ENCODE assay signal across 7 mouse cellular contexts in genomic region chr1:59669962-59670630, GRCm38 (mm10). TPM values are rescaled to one million over a fixed set of nuclear protein-coding genes. Genes with fewer than 3 reads are reported as not detected.
A peak's percentile ranks its signal among the peaks of the same experiment; 100 is the strongest.
DNase-seq lines count a peak whose midpoint lies in the region; ATAC-seq and TF ChIP-seq lines count a peak whose summit lies in the region.

No protein-coding gene starts in this region.

- ATAC-seq in heart, postnatal 0 days (ENCODE audit: insufficient read depth, low read depth): peak; percentile 44

- peak overlapping the region; percentile 73 for H3K27ac ChIP-seq in MEL (ENCODE audit: control insufficient read depth, low read depth, low read length)
- peak overlapping the region; percentile 27; the same call in 1 of the 2 replicates for H3K27ac ChIP-seq in embryonic fibroblast, embryonic 13.5 days (ENCODE audit: insufficient read depth, low read length)
- peak overlapping the region; percentile 94 for H3K27ac ChIP-seq in heart, postnatal 0 days (ENCODE audit: low read depth)

- TF ChIP-seq CTCF in MEL (IDR thresholded peaks at IDR 0.05 in 2 of 3, conservative IDR thresholded peaks at IDR 0.05 in 1 of 3; ENCODE audit: control insufficient read depth in 1 of 3, insufficient read depth in 1 of 3, low read depth in 2 of 3, low read length in 3 of 3, poor library complexity in 1 of 3, severe bottlenecking in 1 of 3): no peak
- no peak for TF ChIP-seq CTCF in embryonic fibroblast, embryonic 13.5 days (IDR thresholded peaks at IDR 0.05; ENCODE audit: borderline replicate concordance, insufficient read depth, low read length)
- no peak for TF ChIP-seq CTCF in heart, postnatal 0 days (IDR thresholded peaks at IDR 0.05; ENCODE audit: low read depth)

- peak overlapping the region; percentile 77 to 89 for H3K4me3 ChIP-seq in MEL (ENCODE audit: control insufficient read depth in 1 of 2, insufficient read depth in 1 of 2, low read depth in 2 of 2, low read length in 2 of 2)
- peak overlapping the region; percentile 77 for H3K4me3 ChIP-seq in embryonic fibroblast, embryonic 13.5 days (ENCODE audit: insufficient read depth, low read length)
- H3K4me3 ChIP-seq in heart, postnatal 0 days (ENCODE audit: low read depth, low read length): peak overlapping the region; percentile 94

- TF ChIP-seq POLR2A in MEL (IDR thresholded peaks at IDR 0.05; ENCODE audit: control insufficient read depth in 1 of 2, insufficient read depth in 1 of 2, low read depth in 1 of 2, low read length in 2 of 2, poor library complexity in 1 of 2): no peak
- no peak for TF ChIP-seq POLR2A in embryonic fibroblast, embryonic 13.5 days (IDR thresholded peaks at IDR 0.05; ENCODE audit: low read depth, low read length)

- peak overlapping the region; percentile 97 for H3K9ac ChIP-seq in MEL (ENCODE audit: control insufficient read depth, low read depth, low read length, poor library complexity, severe bottlenecking)
- H3K9ac ChIP-seq in heart, postnatal 0 days (replicated peaks; ENCODE audit: low read depth, low read length): peak overlapping the region; percentile 98

- H3K79me2 ChIP-seq in MEL (ENCODE audit: control insufficient read depth, insufficient read depth, low read length, poor library complexity): peaks cover 61% of the 10 kb centered on the region

- peak; percentile 79 for DNase-seq in MEL (ENCODE audit: low read depth, low spot score)
- DNase-seq in adrenal gland, postnatal 25 days: peak; percentile 32
- peak; percentile 26 for DNase-seq in heart, postnatal 0 days (ENCODE audit: low spot score)
- peak; percentile 43 to 64 for DNase-seq in kidney, postnatal 4 days
- peak; percentile 11 for DNase-seq in lung, postnatal 25 days (ENCODE audit: low spot score)
- DNase-seq in right cerebral cortex, postnatal 10 days (ENCODE audit: low spot score in 2 of 2): peak; percentile 27 to 46

- no peaks in the 10 kb centered on the region for H3K27me3 ChIP-seq in MEL (ENCODE audit: control insufficient read depth in 1 of 2, insufficient read depth in 2 of 2, low read length in 2 of 2)
- no peaks in the 10 kb centered on the region for H3K27me3 ChIP-seq in heart, postnatal 0 days (ENCODE audit: control insufficient read depth, insufficient read depth, low read length)

- peaks cover 0 to 20% of the 10 kb centered on the region in 2 experiments; a peak in 3 of 4 replicates for H3K36me3 ChIP-seq in MEL (ENCODE audit: control insufficient read depth in 1 of 2, insufficient read depth in 2 of 2, low read length in 2 of 2)
- 0 out of 2 replicates have a peak, but pooled peaks cover 4% of the 10 kb centered on the region for H3K36me3 ChIP-seq in heart, postnatal 0 days (replicated peaks; ENCODE audit: control insufficient read depth, insufficient read depth, low read length)

- TF ChIP-seq RAD21 in MEL (IDR thresholded peaks at IDR 0.05; ENCODE audit: low read depth, low read length): no peak

- H3K9me3 ChIP-seq in MEL (replicated peaks; ENCODE audit: insufficient read depth, low read length): no peaks in the 10 kb centered on the region
- H3K9me3 ChIP-seq in heart, postnatal 0 days (replicated peaks; ENCODE audit: control insufficient read depth, low read length): no peaks in the 10 kb centered on the region

- H3K4me1 ChIP-seq in MEL (ENCODE audit: control insufficient read depth in 1 of 2, insufficient read depth in 2 of 2, low read length in 2 of 2): peaks cover 5 to 6% of the 10 kb centered on the region in 2 experiments
- H3K4me1 ChIP-seq in embryonic fibroblast, embryonic 13.5 days (ENCODE audit: control insufficient read depth, insufficient read depth, low read length): no peaks in the 10 kb centered on the region
- peaks cover 23% of the 10 kb centered on the region for H3K4me1 ChIP-seq in heart, postnatal 0 days (ENCODE audit: control insufficient read depth, insufficient read depth)

- no peak for TF ChIP-seq EP300 in MEL (IDR thresholded peaks at IDR 0.05; ENCODE audit: low read depth in 1 of 2, low read length in 2 of 2)
- no peak for TF ChIP-seq EP300 in heart, postnatal 0 days (IDR thresholded peaks at IDR 0.05; ENCODE audit: low read depth)

- H3K4me2 ChIP-seq in heart, postnatal 0 days (ENCODE audit: low read depth, low read length): peak overlapping the region; percentile 77

- WGBS in heart, postnatal 0 days: 0% methylated on average over 47 of the region's 54 CpGs

TF ChIP-seq in MEL, 35 proteins besides CTCF, POLR2A, EP300 and RAD21:
- TF ChIP-seq ZMIZ1 (IDR thresholded peaks at IDR 0.05; ENCODE audit: low read depth, low read length) (no peak), SMC3 (IDR thresholded peaks at IDR 0.05; ENCODE audit: low read depth, low read length) (no peak), RCOR1 (IDR thresholded peaks at IDR 0.05; ENCODE audit: low read depth, low read length) (no peak), SIN3A (IDR thresholded peaks at IDR 0.05; ENCODE audit: low read length) (0 out of 2 replicates have a peak, but pooled peaks have one; percentile 57), USF1 (IDR thresholded peaks at IDR 0.05; ENCODE audit: low read depth, low read length) (no peak), MAFK (IDR thresholded peaks at IDR 0.05; ENCODE audit: borderline replicate concordance, low read depth, low read length) (no peak), ELF1 (IDR thresholded peaks at IDR 0.05; ENCODE audit: low read depth, low read length) (0 out of 2 replicates have a peak, but pooled peaks have one; percentile 36), GATA1 (IDR thresholded peaks at IDR 0.05; ENCODE audit: low read depth, low read length) (no peak), MYC (IDR thresholded peaks at IDR 0.05; ENCODE audit: low read depth, low read length) (0 out of 2 replicates have a peak, but pooled peaks have one; percentile 6), CHD1 (IDR thresholded peaks at IDR 0.05; ENCODE audit: low read depth, low read length) (no peak; the same call in 1 of the 2 replicates), USF2 (IDR thresholded peaks at IDR 0.05; ENCODE audit: borderline replicate concordance in 1 of 2, insufficient read depth in 1 of 2, low read depth in 1 of 2, low read length in 2 of 2) (no peak), MXI1 (IDR thresholded peaks at IDR 0.05; ENCODE audit: low read depth, low read length) (no peak; the same call in 1 of the 2 replicates), ZNF384 (IDR thresholded peaks at IDR 0.05; ENCODE audit: low read depth, low read length) (peak; percentile 90), E2F4 (IDR thresholded peaks at IDR 0.05; ENCODE audit: borderline replicate concordance, low read depth, low read length) (no peak), CHD2 (IDR thresholded peaks at IDR 0.05; ENCODE audit: low read length) (no peak), BHLHE40 (IDR thresholded peaks at IDR 0.05; ENCODE audit: borderline replicate concordance, low read depth, low read length) (no peak), TBP (IDR thresholded peaks at IDR 0.05; ENCODE audit: low read depth, low read length) (peak; percentile 38; the same call in 1 of the 2 replicates), ZC3H11A (IDR thresholded peaks at IDR 0.05; ENCODE audit: low read depth, low read length) (no peak), NRF1 (IDR thresholded peaks at IDR 0.05; ENCODE audit: insufficient read depth, low read depth, low read length, poor library complexity, severe bottlenecking) (no peak), TAL1 (IDR thresholded peaks at IDR 0.05; ENCODE audit: low read length) (no peak), MEF2A (IDR thresholded peaks at IDR 0.05; ENCODE audit: extremely low read depth, insufficient replicate concordance, low read depth, low read length, poor library complexity, severe bottlenecking) (no peak), JUND (IDR thresholded peaks at IDR 0.05; ENCODE audit: low read depth, low read length) (no peak), MAX (IDR thresholded peaks at IDR 0.05; ENCODE audit: low read length) (no peak), ZKSCAN1 (IDR thresholded peaks at IDR 0.05; ENCODE audit: low read depth, low read length) (no peak), HCFC1 (IDR thresholded peaks at IDR 0.05; ENCODE audit: low read depth, low read length) (peak; percentile 52), MAZ (IDR thresholded peaks at IDR 0.05; ENCODE audit: low read depth, low read length) (0 out of 2 replicates have a peak, but pooled peaks have one; percentile 25), POLR2AphosphoS2 (IDR thresholded peaks at IDR 0.05; ENCODE audit: low read length) (no peak)

RNA-seq across cellular contexts. Expression of gene Sumo1, which starts 0.5 kb away (rescaled TPM):
- total RNA-seq in MEL (2012; rRNA removed): 129 and 143 TPM in 2 replicates
- polyA plus RNA-seq in MEL (2012; ENCODE audit: insufficient read depth in 1 of 2, insufficient read length in 2 of 2, low read depth in 1 of 2, low replicate concordance in 2 of 2, missing spikeins in 1 of 2): 100 to 1,000 TPM in 1 of 2 experiments, not detected in 1; 131 TPM
- total RNA-seq in adrenal gland, postnatal 25 days (2021): 160 and 162 TPM in 2 replicates
- polyA plus RNA-seq in embryonic fibroblast, embryonic 13.5 days (2011; ENCODE audit: insufficient read length, low read depth, missing spikeins): 195 and 227 TPM in 2 replicates
- 68.9 and 71.3 TPM in 2 replicates for total RNA-seq in heart, postnatal 0 days (2014; rRNA removed; ENCODE audit: low replicate concordance)
- 186 and 199 TPM in 2 replicates for polyA plus RNA-seq in heart, postnatal 0 days (2015; fragmentation: Nextera tagmentation; extraction: Ambion mirVana)

RNA-seq across cellular contexts. Expression of gene Nop58, which starts 14.7 kb away (rescaled TPM):
- total RNA-seq in MEL (2012; rRNA removed): 513 and 590 TPM in 2 replicates
- polyA plus RNA-seq in MEL (2012; ENCODE audit: insufficient read depth in 1 of 2, insufficient read length in 2 of 2, low read depth in 1 of 2, low replicate concordance in 2 of 2, missing spikeins in 1 of 2): 1,000 to 10,000 TPM in 1 of 2 experiments, 100 to 1,000 TPM in 1; 474 to 1,828 TPM
- 103 and 116 TPM in 2 replicates for total RNA-seq in adrenal gland, postnatal 25 days (2021)
- 260 and 275 TPM in 2 replicates for polyA plus RNA-seq in embryonic fibroblast, embryonic 13.5 days (2011; ENCODE audit: insufficient read length, low read depth, missing spikeins)
- total RNA-seq in heart, postnatal 0 days (2014; rRNA removed; ENCODE audit: low replicate concordance): 30.7 and 31.1 TPM in 2 replicates
- 70.5 and 82.0 TPM in 2 replicates for polyA plus RNA-seq in heart, postnatal 0 days (2015; fragmentation: Nextera tagmentation; extraction: Ambion mirVana)

Comparison
In these comparisons a context has a peak if more than half of its experiments do, and no peak if none do; other contexts are left out.
1. Peak in every context shown above with its lines: DNase-seq, ATAC-seq, H3K4me3 ChIP-seq and H3K27ac ChIP-seq.
2. DNase-seq: peak in every context shown above with its lines; median percentile 79 in MEL; 54 in kidney, postnatal 4 days; 36 in right cerebral cortex, postnatal 10 days; 32 in adrenal gland, postnatal 25 days; 26 in heart, postnatal 0 days; 11 in lung, postnatal 25 days.
3. H3K27ac ChIP-seq: peak in every context shown above with its lines; median percentile 94 in heart, postnatal 0 days; 73 in MEL; 27 in embryonic fibroblast, embryonic 13.5 days.